ENCODE assay signal across 8 mouse cellular contexts in genomic region chr3:116422074-116422473, GRCm38 (mm10). TPM values are rescaled to one million over a fixed set of nuclear protein-coding genes. Genes with fewer than 3 reads are reported as not detected.
DNase-seq lines count a peak whose midpoint lies in the region; ATAC-seq and TF ChIP-seq lines count a peak whose summit lies in the region.

No protein-coding gene starts in this region.

- H3K9ac ChIP-seq in lung, embryonic 16.5 days (ENCODE audit: low read length) = no peak overlapping the region
- H3K9ac ChIP-seq in forebrain, embryonic 16.5 days (replicated peaks; ENCODE audit: low read depth, low read length) = 0 out of 2 replicates have a peak overlapping the region, but pooled peaks have one; percentile 1
- H3K9ac ChIP-seq in limb, embryonic 14.5 days (ENCODE audit: low read depth, low read length, severe bottlenecking) = 0 out of 2 replicates have a peak overlapping the region, but pooled peaks have one; percentile 34
- H3K9ac ChIP-seq in stomach, embryonic 14.5 days (replicated peaks; ENCODE audit: low read depth, low read length) = no peak overlapping the region

- ATAC-seq in lung, embryonic 16.5 days (ENCODE audit: low read depth) = no peak
- ATAC-seq in forebrain, embryonic 16.5 days = no peak
- ATAC-seq in limb, embryonic 14.5 days (ENCODE audit: low FRiP score, low read depth) = no peak
- ATAC-seq in stomach, embryonic 14.5 days (ENCODE audit: insufficient number of reproducible peaks, insufficient read depth, low FRiP score, low read depth) = no peak
- no peak for ATAC-seq in inflammation-experienced regulatory T-cells, adult 6 months

- no peak for DNase-seq in lung, postnatal 10 days
- DNase-seq in limb, embryonic 14.5 days (ENCODE audit: low spot score) = no peak
- DNase-seq in adrenal gland, adult 2 months = no peak
- DNase-seq in c-Kit-positive CD71-positive TER-119-positive erythroid progenitor cells, embryonic 14.5 days (ENCODE audit: low spot score) = no peak

- no peaks in the 10 kb centered on the region; the same call in 1 of the 2 replicates for H3K36me3 ChIP-seq in lung, embryonic 16.5 days (ENCODE audit: control insufficient read depth, insufficient read depth, low read length)
- H3K36me3 ChIP-seq in forebrain, embryonic 16.5 days (ENCODE audit: control insufficient read depth, insufficient read depth) = no peaks in the 10 kb centered on the region; the same call in none of the 2 replicates
- H3K36me3 ChIP-seq in limb, embryonic 14.5 days (ENCODE audit: control insufficient read depth, insufficient read depth, low read length) = peaks cover 17% of the 10 kb centered on the region; the same call in 1 of the 2 replicates
- peaks cover 4% of the 10 kb centered on the region; the same call in 1 of the 2 replicates for H3K36me3 ChIP-seq in stomach, embryonic 14.5 days (ENCODE audit: control insufficient read depth, insufficient read depth, low read length)

- peaks cover 7% of the 10 kb centered on the region for H3K4me1 ChIP-seq in lung, embryonic 16.5 days (replicated peaks; ENCODE audit: control insufficient read depth, insufficient read depth, low read length)
- peaks cover 22% of the 10 kb centered on the region for H3K4me1 ChIP-seq in forebrain, embryonic 16.5 days (replicated peaks; ENCODE audit: control insufficient read depth, insufficient read depth, low read length)
- peaks cover 16% of the 10 kb centered on the region for H3K4me1 ChIP-seq in limb, embryonic 14.5 days (ENCODE audit: control insufficient read depth, insufficient read depth, low read length)
- H3K4me1 ChIP-seq in stomach, embryonic 14.5 days (ENCODE audit: control insufficient read depth, insufficient read depth, low read length) = peaks cover 9% of the 10 kb centered on the region

- no peaks in the 10 kb centered on the region for H3K27me3 ChIP-seq in lung, embryonic 16.5 days (ENCODE audit: control insufficient read depth, insufficient read depth, low read depth, low read length)
- no peaks in the 10 kb centered on the region for H3K27me3 ChIP-seq in forebrain, embryonic 16.5 days (replicated peaks; ENCODE audit: control insufficient read depth, insufficient read depth, low read length)
- no peaks in the 10 kb centered on the region for H3K27me3 ChIP-seq in limb, embryonic 14.5 days (ENCODE audit: control insufficient read depth, insufficient read depth, low read length)
- no peaks in the 10 kb centered on the region for H3K27me3 ChIP-seq in stomach, embryonic 14.5 days (ENCODE audit: control insufficient read depth, insufficient read depth, low read length)

- H3K4me2 ChIP-seq in lung, embryonic 16.5 days (ENCODE audit: low read depth, low read length) = peak overlapping the region; percentile 73
- H3K4me2 ChIP-seq in forebrain, embryonic 16.5 days (ENCODE audit: low read length) = peak overlapping the region; percentile 97
- H3K4me2 ChIP-seq in limb, embryonic 14.5 days (replicated peaks; ENCODE audit: low read depth, low read length, severe bottlenecking) = peak overlapping the region; percentile 69
- H3K4me2 ChIP-seq in stomach, embryonic 14.5 days (replicated peaks; ENCODE audit: low read depth, low read length) = peak overlapping the region; percentile 86

- no peak overlapping the region for H3K27ac ChIP-seq in lung, embryonic 16.5 days (ENCODE audit: low read length)
- no peak overlapping the region for H3K27ac ChIP-seq in forebrain, embryonic 16.5 days (ENCODE audit: low read length)
- H3K27ac ChIP-seq in limb, embryonic 14.5 days (replicated peaks; ENCODE audit: low read depth, low read length) = no peak overlapping the region
- 0 out of 2 replicates have a peak overlapping the region, but pooled peaks have one; percentile 11 for H3K27ac ChIP-seq in stomach, embryonic 14.5 days (ENCODE audit: low read length)

- H3K4me3 ChIP-seq in lung, embryonic 16.5 days (ENCODE audit: low read length) = peak overlapping the region; percentile 94
- H3K4me3 ChIP-seq in forebrain, embryonic 16.5 days (replicated peaks; ENCODE audit: low read length) = peak overlapping the region; percentile 94
- H3K4me3 ChIP-seq in limb, embryonic 14.5 days (replicated peaks; ENCODE audit: low read length) = peak overlapping the region; percentile 95
- H3K4me3 ChIP-seq in stomach, embryonic 14.5 days (ENCODE audit: low read depth, low read length) = peak overlapping the region; percentile 99

- 32% methylated on average over 8 of the region's 8 CpGs for WGBS in lung, embryonic 16.5 days
- 7% methylated on average over 8 of the region's 8 CpGs for WGBS in forebrain, embryonic 16.5 days
- 39% methylated on average over 8 of the region's 8 CpGs for WGBS in limb, embryonic 14.5 days
- 45% methylated on average over 8 of the region's 8 CpGs for WGBS in stomach, embryonic 14.5 days

- no peaks in the 10 kb centered on the region for H3K9me3 ChIP-seq in lung, embryonic 16.5 days (ENCODE audit: control insufficient read depth, low read length)
- H3K9me3 ChIP-seq in forebrain, embryonic 16.5 days (ENCODE audit: control insufficient read depth, low read length) = no peaks in the 10 kb centered on the region
- H3K9me3 ChIP-seq in limb, embryonic 14.5 days (ENCODE audit: control insufficient read depth, low read length) = no peaks in the 10 kb centered on the region
- H3K9me3 ChIP-seq in stomach, embryonic 14.5 days (ENCODE audit: control insufficient read depth, low read depth, low read length) = no peaks in the 10 kb centered on the region

- TF ChIP-seq POLR2A in limb, embryonic 14.5 days (IDR thresholded peaks at IDR 0.05; ENCODE audit: borderline replicate concordance, extremely low read depth, insufficient read depth, insufficient read length) = no peak

RNA-seq across cellular contexts. Expression of gene Cdc14a, which starts 1.8 kb away (rescaled TPM):
- polyA plus RNA-seq in lung, embryonic 16.5 days (2015; fragmentation: Nextera tagmentation; extraction: Ambion mirVana) = 6.8 and 7.0 TPM in 2 replicates
- 6.9 and 7.7 TPM in 2 replicates for polyA plus RNA-seq in forebrain, embryonic 16.5 days (2015; fragmentation: Nextera tagmentation; extraction: Ambion mirVana)
- 8.1 and 8.4 TPM in 2 replicates for polyA plus RNA-seq in limb, embryonic 14.5 days (2012; rRNA removed)
- polyA plus RNA-seq in limb, embryonic 14.5 days (2014; fragmentation: Nextera tagmentation; extraction: Ambion mirVana) = 8.4 and 9.4 TPM in 2 replicates
- 15.4 and 15.7 TPM in 2 replicates for polyA plus RNA-seq in stomach, embryonic 14.5 days (2014; fragmentation: Nextera tagmentation; extraction: Ambion mirVana)
- 10 to 100 TPM; 11.0 to 14.9 TPM for total RNA-seq in adrenal gland, adult 2 months (2021)
- 10.8 and 14.0 TPM in 2 replicates for polyA plus RNA-seq in adrenal gland, adult 2 months (2012; rRNA removed)
- 10 to 100 TPM; 10.1 to 13.1 (median 12.5) TPM for polyA plus RNA-seq in inflammation-experienced regulatory T-cells, adult 6 months (2017; shearing (Covaris generic))

Comparison
In these comparisons a context has a peak if more than half of its experiments do, and no peak if none do; other contexts are left out.
1. H3K9ac ChIP-seq: peak in forebrain, embryonic 16.5 days (single experiment) and limb, embryonic 14.5 days (single experiment); none in lung, embryonic 16.5 days (single experiment) and stomach, embryonic 14.5 days (single experiment).
2. Peak in every context shown above with its lines, with median percentiles within 50 percentile points of each other: H3K4me2 ChIP-seq and H3K4me3 ChIP-seq.